Mouse (Mus musculus) stomach, postnatal 0 days (tissue): ENCODE data around the gene Ehbp1. TPM values are rescaled to one million over a fixed set of nuclear protein-coding genes. Genes with fewer than 3 reads are reported as not detected.

Source experiments
- ATAC-seq: fragments of 200-750 bp; cut with Nextera tagmentation; 2 replicates; pipeline ENCODE4 v1.8.0; 2017; ENCODE audit not compliant: low FRiP score, low TSS enrichment
- DNase-seq: peaks from one replicate; pipeline ENCODE4 v3.0.0-alpha.2; 2016; ENCODE audit warnings: low spot score
- H3K27ac ChIP-seq: fragments of 300-500 bp; sonication (generic); replicated peaks from 2 replicates; pipeline ENCODE4 v1.5.1; 2014; ENCODE audit warnings: mild to moderate bottlenecking, control low read depth
- H3K27me3 ChIP-seq: fragments of 300-500 bp; sonication (generic); 2 replicates; pipeline ENCODE4 v1.6.1; 2014; ENCODE audit warnings: low read length; ENCODE audit not compliant: control insufficient read depth, insufficient read depth
- H3K36me3 ChIP-seq: fragments of 300-500 bp; sonication (generic); 2 replicates; pipeline ENCODE4 v1.6.1; 2014; ENCODE audit warnings: low read length, mixed read lengths; ENCODE audit not compliant: control insufficient read depth, insufficient read depth
- H3K4me1 ChIP-seq: fragments of 300-500 bp; sonication (generic); replicated peaks from 2 replicates; pipeline ENCODE4 v1.6.1; 2014; ENCODE audit warnings: antibody characterized with exemption; ENCODE audit not compliant: control insufficient read depth, insufficient read depth
- H3K4me2 ChIP-seq: fragments of 300-500 bp; sonication (generic); replicated peaks from 2 replicates; pipeline ENCODE4 v1.6.1; 2014; ENCODE audit warnings: low read depth, mild to moderate bottlenecking, control low read depth, moderate library complexity
- H3K4me3 ChIP-seq: fragments of 300-500 bp; sonication (generic); 2 replicates; pipeline ENCODE4 v1.5.1; 2014; ENCODE audit warnings: low read depth, low read length, control low read depth
- H3K9ac ChIP-seq: fragments of 300-500 bp; sonication (generic); 2 replicates; pipeline ENCODE4 v1.6.1; 2014; ENCODE audit warnings: mild to moderate bottlenecking, low read length, control low read depth, mixed read lengths
- H3K9me3 ChIP-seq: fragments of 300-500 bp; sonication (generic); 2 replicates; pipeline ENCODE4 v1.6.1; 2016; ENCODE audit warnings: low read length; ENCODE audit not compliant: control insufficient read depth
- CTCF ChIP-seq: IDR thresholded peaks from 2 replicates; pipeline ENCODE4 v1.5.1; 2016; ENCODE audit warnings: antibody characterized with exemption, low read depth, mild to moderate bottlenecking, moderate library complexity
- EP300 ChIP-seq: optimal IDR thresholded peaks from 2 replicates; pipeline ENCODE3; 2016; ENCODE audit warnings: antibody characterized with exemption
- WGBS: fragments of 180-500 bp; shearing (Covaris S2); extraction: QIAGEN DNeasy Blood & Tissue Kit; methylation state at CpG from one replicate; pipeline ENCODE4 v1.1.7; 2014; 5-methylcytosine and 5-hydroxymethylcytosine counted together
- polyA plus RNA-seq: library from polyadenylated mRNA; unstranded; fragments of >200 nt; fragmentation: Nextera tagmentation; extraction: Ambion mirVana; gene quantifications from 2 replicates; pipeline ENCODE4 v1.2.1, GENCODE M21; 2015

The Ehbp1 gene
- polyA plus RNA-seq, 1 experiment from 2014 or later = 3.8 TPM

- 0 out of 2 replicates have a peak, but pooled peaks cover 3% of the 10 kb centered on the region for H3K4me1 ChIP-seq
- H3K36me3 ChIP-seq = no peaks in the 10 kb centered on the region
- DNase-seq (no peak), ATAC-seq (no peak; the same call in 1 of the 2 replicates)
- TF ChIP-seq EP300 (no peak), CTCF (no peak)
- H3K4me2 ChIP-seq = no peak overlapping the region
- H3K4me3 ChIP-seq = no peak overlapping the region
- no peaks in the 10 kb centered on the region for H3K9me3 ChIP-seq
- H3K27ac ChIP-seq = no peak overlapping the region
- H3K9ac ChIP-seq = no peak overlapping the region
- WGBS = 47% methylated on average over 10 of the region's 10 CpGs
- H3K27me3 ChIP-seq = peaks cover 16% of the 10 kb centered on the region; the same call in 1 of the 2 replicates
These were observed 333.9 kb downstream of the Ehbp1 start for GRCm38 (mm10) chr11:22008129-22008596.

- 0 out of 2 replicates have a peak, but pooled peaks cover 3% of the 10 kb centered on the region for H3K4me1 ChIP-seq
- H3K9me3 ChIP-seq = no peaks in the 10 kb centered on the region
- TF ChIP-seq EP300 (no peak), CTCF (no peak)
- H3K27ac ChIP-seq = no peak overlapping the region
- no peak overlapping the region for H3K4me2 ChIP-seq
- H3K4me3 ChIP-seq = no peak overlapping the region
- WGBS = 48% methylated on average over 6 of the region's 6 CpGs
- H3K27me3 ChIP-seq = peaks cover 16% of the 10 kb centered on the region; the same call in 1 of the 2 replicates
- ATAC-seq (no peak), DNase-seq (no peak)
- no peak overlapping the region for H3K9ac ChIP-seq
- H3K36me3 ChIP-seq = no peaks in the 10 kb centered on the region
These were observed 334.3 kb downstream of the Ehbp1 start for GRCm38 (mm10) chr11:22007781-22008110.

GRCm38 (mm10) chr11:22007088-22007780 is 334.9 kb downstream of the Ehbp1 start:
- ATAC-seq (peak; percentile 46), DNase-seq (peak; percentile 51)
- Histone ChIP-seq H3K9ac (no peak overlapping the region), H3K4me2 (no peak overlapping the region), H3K27me3 (peaks cover 16% of the 10 kb centered on the region; the same call in 1 of the 2 replicates), H3K27ac (no peak overlapping the region), H3K36me3 (no peaks in the 10 kb centered on the region), H3K4me1 (0 out of 2 replicates have a peak, but pooled peaks cover 3% of the 10 kb centered on the region), H3K4me3 (no peak overlapping the region), H3K9me3 (no peaks in the 10 kb centered on the region)
- TF ChIP-seq EP300 = no peak
- TF ChIP-seq CTCF = no peak
- 50% methylated on average over 20 of the region's 20 CpGs for WGBS

- H3K4me3 ChIP-seq = no peak overlapping the region
- no peak overlapping the region for H3K9ac ChIP-seq
- 81% methylated on average over 12 of the region's 12 CpGs for WGBS
- peaks cover 16% of the 10 kb centered on the region; the same call in 1 of the 2 replicates for H3K27me3 ChIP-seq
- no peak overlapping the region for H3K27ac ChIP-seq
- H3K36me3 ChIP-seq = no peaks in the 10 kb centered on the region
- no peaks in the 10 kb centered on the region for H3K9me3 ChIP-seq
- DNase-seq = no peak
- ATAC-seq = no peak
- no peak overlapping the region for H3K4me2 ChIP-seq
- TF ChIP-seq CTCF (no peak), EP300 (no peak)
- 0 out of 2 replicates have a peak, but pooled peaks cover 5% of the 10 kb centered on the region for H3K4me1 ChIP-seq
These were observed 335.5 kb downstream of the Ehbp1 start for GRCm38 (mm10) chr11:22006471-22007087.

GRCm38 (mm10) chr11:22005281-22005870 is 336.7 kb downstream of the Ehbp1 start:
- 0 out of 2 replicates have a peak, but pooled peaks cover 5% of the 10 kb centered on the region for H3K4me1 ChIP-seq
- TF ChIP-seq CTCF = no peak
- TF ChIP-seq EP300 = no peak
- ATAC-seq = no peak

More at GRCm38 (mm10) chr11:22005281-22005870, 336.7 kb downstream of the Ehbp1 start:
- Histone ChIP-seq H3K9ac (no peak overlapping the region), H3K36me3 (no peaks in the 10 kb centered on the region), H3K4me3 (no peak overlapping the region), H3K4me2 (no peak overlapping the region), H3K9me3 (no peaks in the 10 kb centered on the region), H3K27me3 (peaks cover 16% of the 10 kb centered on the region; the same call in 1 of the 2 replicates), H3K27ac (no peak overlapping the region)
- 71% methylated on average over 9 of the region's 9 CpGs for WGBS
- no peak for DNase-seq
